Mouse (Mus musculus) CD4-positive helper T cell, adult 2 months (primary cell): ENCODE results near the gene Serpinb6a.

Source experiments
- DNase-seq: peaks from one replicate; pipeline ENCODE4 v3.0.0-alpha.2; 2012; ENCODE audit warnings: low read depth, missing footprints, low spot score

Serpinb6a gene

GRCm38 (mm10) chr13:33906821-33907220, 95.8 kb downstream of the Serpinb6a start:
- DNase-seq: no peak

DNA sequence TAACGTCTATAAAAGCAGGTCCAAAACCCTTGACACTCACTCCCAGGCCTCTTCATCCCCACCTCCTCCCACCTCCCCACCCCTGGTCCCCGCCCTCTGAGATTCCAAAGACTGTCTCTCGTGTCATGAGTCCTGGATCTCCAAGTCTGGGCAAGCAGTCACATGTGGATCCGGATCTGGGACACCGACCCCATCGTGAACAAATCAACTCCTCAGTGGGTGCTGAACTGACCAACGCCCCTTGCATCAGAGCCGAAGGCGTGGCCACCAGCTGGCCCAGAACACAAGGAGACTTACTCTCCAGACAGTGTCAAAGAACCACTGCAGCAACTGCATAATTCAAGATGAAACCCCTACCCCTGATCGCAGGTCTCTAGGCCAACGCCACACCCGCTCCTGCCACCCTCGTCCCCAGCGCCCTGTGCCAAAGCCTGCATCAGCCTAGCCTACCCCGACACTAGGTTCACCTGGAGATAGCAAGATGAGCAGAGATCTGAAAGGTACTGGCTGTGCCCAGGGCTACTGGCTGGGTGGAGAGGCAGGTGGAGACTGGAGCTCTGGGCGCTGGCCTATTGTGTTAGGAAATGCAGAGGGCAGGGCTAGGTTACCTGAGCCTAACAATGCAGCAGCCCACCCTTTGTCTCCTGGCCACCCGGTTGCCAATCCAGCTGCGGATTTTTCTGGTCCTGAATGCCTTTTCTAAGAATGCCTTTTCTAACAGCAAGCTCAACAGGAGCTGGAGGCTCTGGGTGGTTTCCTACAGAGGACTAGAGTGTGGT, 97.2 kb downstream of the Serpinb6a start, which contains the start of gene Serpinb6c:
TSS of gene Serpinb6c (minus strand) at position 533 of the 779 bp plus-strand sequence.
- DNase-seq: no peak

DNA sequence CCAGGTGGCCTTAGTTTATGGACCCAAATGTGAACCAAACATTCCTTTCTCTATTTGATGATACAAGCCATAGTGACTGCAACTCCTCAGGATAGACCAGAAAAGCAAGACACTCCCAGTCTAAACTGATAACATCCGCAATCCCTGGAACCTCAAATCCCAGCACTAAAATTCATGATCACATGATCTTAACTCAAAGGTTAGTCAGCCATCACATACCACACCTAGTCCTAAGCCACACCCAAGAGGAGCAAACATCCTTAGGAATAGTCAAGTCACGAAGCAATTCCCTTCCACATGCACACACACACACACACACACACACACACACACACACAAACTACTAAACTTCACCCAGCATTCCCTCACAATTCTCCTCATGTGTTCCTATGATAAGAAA, 99.3 kb downstream of the Serpinb6a start:
- no peak for DNase-seq

- DNase-seq: peak; percentile 13
These were observed 108.4 kb downstream of the Serpinb6a start for GRCm38 (mm10) chr13:33894207-33894606.
